ENCODE assay signal across 8 mouse cellular contexts in the genomic region with DNA sequence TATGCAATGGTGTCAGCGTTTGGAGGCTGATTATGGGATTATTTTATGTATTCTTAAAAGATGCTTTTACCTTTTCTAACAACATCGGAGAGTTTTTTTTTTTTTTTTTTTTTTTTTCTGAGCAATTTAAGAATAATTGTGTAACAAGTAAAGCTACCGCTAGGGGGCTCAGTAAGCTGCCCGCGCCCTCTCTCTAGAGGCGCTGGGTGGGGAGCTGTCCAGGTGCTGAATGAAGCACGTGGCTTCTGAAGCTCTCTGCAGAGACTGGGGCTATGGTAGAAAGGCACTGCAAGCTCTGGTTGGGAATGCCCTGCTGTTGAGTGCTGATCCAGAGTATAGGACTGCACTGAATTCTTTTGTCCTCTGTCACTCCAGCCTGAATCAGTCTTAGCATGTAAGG. TPM values are rescaled to one million over a fixed set of nuclear protein-coding genes. Genes with fewer than 3 reads are reported as not detected.
DNase-seq lines count a peak whose midpoint lies in the region; ATAC-seq and TF ChIP-seq lines count a peak whose summit lies in the region.

No protein-coding gene starts in this region.

- no peaks in the 10 kb centered on the region for H3K4me1 ChIP-seq in heart, embryonic 11.5 days (ENCODE audit: control insufficient read depth, insufficient read depth, low read length)
- H3K4me1 ChIP-seq in forebrain, embryonic 13.5 days: no peaks in the 10 kb centered on the region
- no peaks in the 10 kb centered on the region for H3K4me1 ChIP-seq in hindbrain, postnatal 0 days (ENCODE audit: insufficient read depth, low read length)
- no peaks in the 10 kb centered on the region for H3K4me1 ChIP-seq in midbrain, embryonic 14.5 days (ENCODE audit: control insufficient read depth, insufficient read depth, low read length)
- H3K4me1 ChIP-seq in stomach, embryonic 14.5 days (ENCODE audit: control insufficient read depth, insufficient read depth, low read length): no peaks in the 10 kb centered on the region

- no peak overlapping the region for H3K4me3 ChIP-seq in heart, embryonic 11.5 days (ENCODE audit: low read depth, low read length)
- no peak overlapping the region for H3K4me3 ChIP-seq in forebrain, embryonic 13.5 days
- no peak overlapping the region for H3K4me3 ChIP-seq in hindbrain, postnatal 0 days (ENCODE audit: low read length)
- H3K4me3 ChIP-seq in midbrain, embryonic 14.5 days (replicated peaks; ENCODE audit: low read depth, low read length): no peak overlapping the region
- H3K4me3 ChIP-seq in stomach, embryonic 14.5 days (ENCODE audit: low read depth, low read length): no peak overlapping the region

- H3K27ac ChIP-seq in heart, embryonic 11.5 days (ENCODE audit: low read depth, low read length): no peak overlapping the region
- no peak overlapping the region for H3K27ac ChIP-seq in forebrain, embryonic 13.5 days
- no peak overlapping the region for H3K27ac ChIP-seq in hindbrain, postnatal 0 days
- H3K27ac ChIP-seq in midbrain, embryonic 14.5 days (replicated peaks; ENCODE audit: low read depth, low read length): no peak overlapping the region
- no peak overlapping the region for H3K27ac ChIP-seq in stomach, embryonic 14.5 days (ENCODE audit: low read length)

- H3K4me2 ChIP-seq in heart, embryonic 11.5 days: no peak overlapping the region
- no peak overlapping the region for H3K4me2 ChIP-seq in forebrain, embryonic 13.5 days
- no peak overlapping the region for H3K4me2 ChIP-seq in hindbrain, postnatal 0 days (ENCODE audit: low read depth, low read length)
- H3K4me2 ChIP-seq in midbrain, embryonic 14.5 days (ENCODE audit: low read length): no peak overlapping the region
- H3K4me2 ChIP-seq in stomach, embryonic 14.5 days (replicated peaks; ENCODE audit: low read depth, low read length): no peak overlapping the region

- peak; percentile 68 for TF ChIP-seq CTCF in hindbrain, postnatal 0 days (IDR thresholded peaks at IDR 0.05; ENCODE audit: low read depth)

- H3K36me3 ChIP-seq in heart, embryonic 11.5 days (ENCODE audit: control insufficient read depth, insufficient read depth, low read length): no peaks in the 10 kb centered on the region
- H3K36me3 ChIP-seq in forebrain, embryonic 13.5 days (ENCODE audit: poor library complexity, severe bottlenecking): no peaks in the 10 kb centered on the region
- H3K36me3 ChIP-seq in hindbrain, postnatal 0 days (ENCODE audit: insufficient read depth, low read length): no peaks in the 10 kb centered on the region
- no peaks in the 10 kb centered on the region for H3K36me3 ChIP-seq in midbrain, embryonic 14.5 days (ENCODE audit: control insufficient read depth, insufficient read depth, low read length)
- no peaks in the 10 kb centered on the region for H3K36me3 ChIP-seq in stomach, embryonic 14.5 days (ENCODE audit: control insufficient read depth, insufficient read depth, low read length)

- no peaks in the 10 kb centered on the region for H3K9me3 ChIP-seq in heart, embryonic 11.5 days (replicated peaks; ENCODE audit: control insufficient read depth, low read length)
- H3K9me3 ChIP-seq in forebrain, embryonic 13.5 days (replicated peaks): 0 out of 2 replicates have a peak, but pooled peaks cover 4% of the 10 kb centered on the region
- no peaks in the 10 kb centered on the region for H3K9me3 ChIP-seq in hindbrain, postnatal 0 days (ENCODE audit: low read length)
- H3K9me3 ChIP-seq in midbrain, embryonic 14.5 days (ENCODE audit: control insufficient read depth, low read length): no peaks in the 10 kb centered on the region
- no peaks in the 10 kb centered on the region for H3K9me3 ChIP-seq in stomach, embryonic 14.5 days (ENCODE audit: control insufficient read depth, low read depth, low read length)

- ATAC-seq in heart, embryonic 11.5 days (replicated peaks; ENCODE audit: insufficient number of reproducible peaks, low FRiP score, low TSS enrichment): no peak
- ATAC-seq in forebrain, embryonic 13.5 days: peak; percentile 84; the same call in 1 of the 2 replicates
- ATAC-seq in hindbrain, postnatal 0 days: peak; percentile 82; the same call in 1 of the 2 replicates
- ATAC-seq in midbrain, embryonic 14.5 days (ENCODE audit: low FRiP score, low TSS enrichment): no peak
- peak; percentile 84; the same call in 1 of the 2 replicates for ATAC-seq in stomach, embryonic 14.5 days (ENCODE audit: insufficient number of reproducible peaks, insufficient read depth, low FRiP score, low read depth)

- no peaks in the 10 kb centered on the region for H3K27me3 ChIP-seq in heart, embryonic 11.5 days (ENCODE audit: control insufficient read depth, insufficient read depth, low read length)
- H3K27me3 ChIP-seq in forebrain, embryonic 13.5 days: no peaks in the 10 kb centered on the region
- no peaks in the 10 kb centered on the region for H3K27me3 ChIP-seq in hindbrain, postnatal 0 days (ENCODE audit: insufficient read depth, low read length)
- H3K27me3 ChIP-seq in midbrain, embryonic 14.5 days (ENCODE audit: control insufficient read depth, insufficient read depth, low read length): no peaks in the 10 kb centered on the region
- H3K27me3 ChIP-seq in stomach, embryonic 14.5 days (ENCODE audit: control insufficient read depth, insufficient read depth, low read length): no peaks in the 10 kb centered on the region

- DNase-seq in heart, adult 11 months: peak; percentile 92
- DNase-seq in c-Kit-positive CD71-negative TER-119-negative erythroid progenitor cells, embryonic 14.5 days (ENCODE audit: low read depth): peak; percentile 73
- peak; percentile 85 for DNase-seq in hindbrain, postnatal 0 days (ENCODE audit: low spot score)
- DNase-seq in left cerebral cortex, postnatal 14 days (ENCODE audit: low spot score in 2 of 2): peak; percentile 64 to 67
- DNase-seq in midbrain, embryonic 14.5 days: peak; percentile 87

- intact Hi-C loops in left cerebral cortex, postnatal 14 days (cut with DNase I): loop anchor here (5.0 kb wide), 1 partner anchor 146 kb away; no protein-coding TSS in a partner anchor

- no peak overlapping the region for H3K9ac ChIP-seq in heart, embryonic 11.5 days (ENCODE audit: low read depth, low read length)
- H3K9ac ChIP-seq in forebrain, embryonic 13.5 days: no peak overlapping the region
- no peak overlapping the region for H3K9ac ChIP-seq in hindbrain, postnatal 0 days (replicated peaks; ENCODE audit: low read length)
- no peak overlapping the region for H3K9ac ChIP-seq in midbrain, embryonic 14.5 days (replicated peaks; ENCODE audit: low read length)
- H3K9ac ChIP-seq in stomach, embryonic 14.5 days (replicated peaks; ENCODE audit: low read depth, low read length): no peak overlapping the region

- 6% methylated on average over 7 of the region's 7 CpGs for WGBS in heart, embryonic 11.5 days (ENCODE audit: insufficient replicate concordance)
- 4% methylated on average over 7 of the region's 7 CpGs for WGBS in forebrain, embryonic 13.5 days
- 6% methylated on average over 7 of the region's 7 CpGs for WGBS in hindbrain, postnatal 0 days
- 5% methylated on average over 7 of the region's 7 CpGs for WGBS in midbrain, embryonic 14.5 days
- WGBS in stomach, embryonic 14.5 days: under 1% methylated on average over 7 of the region's 7 CpGs

RNA-seq across cellular contexts. Expression of a gene that starts 26.0 kb away (rescaled TPM):
- polyA plus RNA-seq in heart, embryonic 11.5 days (2014; fragmentation: Nextera tagmentation; extraction: Ambion mirVana): 5.1 and 6.2 TPM in 2 replicates
- 45.7 and 49.8 TPM in 2 replicates for polyA plus RNA-seq in forebrain, embryonic 13.5 days (2015; fragmentation: Nextera tagmentation; extraction: Ambion mirVana)
- total RNA-seq in hindbrain, postnatal 0 days (2014; rRNA removed): 59.1 and 71.0 TPM in 2 replicates
- polyA plus RNA-seq in hindbrain, postnatal 0 days (2015; fragmentation: Nextera tagmentation; extraction: Ambion mirVana): 97.5 and 104 TPM in 2 replicates
- total RNA-seq in left cerebral cortex, postnatal 14 days (2021): 100 to 1,000 TPM; 233 to 251 TPM
- 80.1 and 90.7 TPM in 2 replicates for polyA plus RNA-seq in midbrain, embryonic 14.5 days (2014; fragmentation: Nextera tagmentation; extraction: Ambion mirVana)
- 7.7 and 8.4 TPM in 2 replicates for polyA plus RNA-seq in stomach, embryonic 14.5 days (2014; fragmentation: Nextera tagmentation; extraction: Ambion mirVana)

Comparison
In these comparisons a context has a peak if more than half of its experiments do, and no peak if none do; other contexts are left out.
1. ATAC-seq: peak in forebrain, embryonic 13.5 days (single experiment), hindbrain, postnatal 0 days (single experiment) and stomach, embryonic 14.5 days (single experiment); none in heart, embryonic 11.5 days (single experiment) and midbrain, embryonic 14.5 days (single experiment).
2. Peak in every context shown above with its lines, with median percentiles within 50 percentile points of each other: DNase-seq.